Mouse (Mus musculus) right cerebral cortex, adult 2 months (tissue): ENCODE data around the gene Rpp38.
A peak's percentile ranks its signal among the peaks of the same experiment; 100 is the strongest.

Experiments
- DNase-seq, 2 experiments: peaks; one replicate each; pipeline ENCODE4 v3.0.0; 2021 to 2022; ENCODE audit warnings: low spot score in 2 of 2

The Rpp38 gene

GRCm38 (mm10) chr2:3285709-3286108, 46.7 kb downstream of the Rpp38 start:
- DNase-seq: no peak

GRCm38 (mm10) chr2:3285181-3285530, 47.3 kb downstream of the Rpp38 start:
- no peak for DNase-seq

GRCm38 (mm10) chr2:3284473-3285180, 47.8 kb downstream of the Rpp38 start:
- peak; percentile 62 to 68 for DNase-seq

- DNase-seq: peak; percentile 96 to 98
Observed at GRCm38 (mm10) chr2:3283602-3284472, 48.6 kb downstream of the Rpp38 start, which contains the start of gene Nmt2. Gene Nmt2 (plus strand): TSS chr2:3284212.

GRCm38 (mm10) chr2:3282866-3283601, 49.4 kb downstream of the Rpp38 start:
- no peak for DNase-seq

- no peak for DNase-seq
Observed at GRCm38 (mm10) chr2:3281311-3281710, 51.1 kb downstream of the Rpp38 start.
